In the genomic region with DNA sequence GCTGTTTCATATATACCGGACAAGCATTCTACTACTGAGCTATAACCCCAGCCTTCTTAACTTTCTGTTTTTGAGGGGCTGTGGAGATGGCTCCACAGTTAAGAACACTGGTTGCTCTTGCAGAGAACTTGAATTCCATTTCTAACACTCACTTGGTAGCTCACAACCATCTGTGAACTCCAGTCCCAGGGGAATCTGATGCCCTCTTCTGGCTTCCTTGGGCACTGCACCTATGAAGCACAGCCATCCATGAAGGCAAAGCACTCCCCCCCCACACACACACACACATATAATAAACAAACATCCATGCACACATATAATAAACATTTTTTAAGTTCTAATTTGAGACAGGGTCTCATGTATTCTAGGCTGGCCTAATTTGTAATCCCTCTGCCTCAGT, we compare ENCODE assay signal across 9 mouse cellular contexts. TPM values are rescaled to one million over a fixed set of nuclear protein-coding genes. Genes with fewer than 3 reads are reported as not detected.
DNase-seq lines count a peak whose midpoint lies in the region; ATAC-seq and TF ChIP-seq lines count a peak whose summit lies in the region.
"Had no signal": no experiment of that assay in that cellular context is flagged by ENCODE, and none has a peak within 500 bp of the region (broad histone marks: within the 10 kb centered on the region; RNA-seq: fewer than 3 reads in every experiment).

No protein-coding gene starts in this region.

- H3K9ac ChIP-seq in forebrain, postnatal 0 days = no peak overlapping the region
- H3K9ac ChIP-seq in forebrain, embryonic 13.5 days = no peak overlapping the region
- H3K9ac ChIP-seq: limb, embryonic 13.5 days had no signal

- H3K4me1 ChIP-seq in forebrain, postnatal 0 days (ENCODE audit: insufficient read depth) = no peaks in the 10 kb centered on the region
- no peaks in the 10 kb centered on the region for H3K4me1 ChIP-seq in forebrain, embryonic 13.5 days
- peaks cover 5% of the 10 kb centered on the region for H3K4me1 ChIP-seq in embryonic facial prominence, embryonic 10.5 days
- H3K4me1 ChIP-seq: limb, embryonic 13.5 days had no signal

- no peaks in the 10 kb centered on the region for H3K36me3 ChIP-seq in forebrain, postnatal 0 days (ENCODE audit: insufficient read depth)
- no peaks in the 10 kb centered on the region for H3K36me3 ChIP-seq in forebrain, embryonic 13.5 days (ENCODE audit: poor library complexity, severe bottlenecking)
- H3K36me3 ChIP-seq in embryonic facial prominence, embryonic 10.5 days (replicated peaks) = no peaks in the 10 kb centered on the region
- H3K36me3 ChIP-seq: limb, embryonic 13.5 days had no signal

- H3K27me3 ChIP-seq in forebrain, postnatal 0 days (ENCODE audit: insufficient read depth, low read length) = no peaks in the 10 kb centered on the region
- no peaks in the 10 kb centered on the region for H3K27me3 ChIP-seq in forebrain, embryonic 13.5 days
- H3K27me3 ChIP-seq in embryonic facial prominence, embryonic 10.5 days (replicated peaks; ENCODE audit: low read depth, poor library complexity, severe bottlenecking) = no peaks in the 10 kb centered on the region
- H3K27me3 ChIP-seq: limb, embryonic 13.5 days had no signal

- H3K4me2 ChIP-seq in forebrain, postnatal 0 days (ENCODE audit: low read depth) = no peak overlapping the region
- H3K4me2 ChIP-seq in forebrain, embryonic 13.5 days = no peak overlapping the region
- H3K4me2 ChIP-seq: limb, embryonic 13.5 days had no signal

- DNase-seq in forebrain, postnatal 0 days = peak; percentile 75
- peak; percentile 69 for DNase-seq in 3134 (ENCODE audit: extremely low read depth, insufficient read length, low spot score)
- peak; percentile 64 for DNase-seq in R1 (ENCODE audit: low read depth, low spot score)
- DNase-seq in embryonic facial prominence, embryonic 10.5 days (ENCODE audit: low spot score) = peak; percentile 74
- DNase-seq in layer of hippocampus, adult 11-12 months (ENCODE audit: low spot score) = peak; percentile 83
- DNase-seq in spleen, postnatal 4 days (ENCODE audit: low spot score in 2 of 2) = peak; percentile 74 to 87

- no peaks in the 10 kb centered on the region for H3K9me3 ChIP-seq in forebrain, postnatal 0 days (ENCODE audit: low read length)
- no peaks in the 10 kb centered on the region for H3K9me3 ChIP-seq in forebrain, embryonic 13.5 days (replicated peaks)
- no peaks in the 10 kb centered on the region for H3K9me3 ChIP-seq in embryonic facial prominence, embryonic 10.5 days
- H3K9me3 ChIP-seq: limb, embryonic 13.5 days had no signal

- H3K27ac ChIP-seq in forebrain, postnatal 0 days (ENCODE audit: low read depth, low read length) = no peak overlapping the region
- H3K27ac ChIP-seq in forebrain, embryonic 13.5 days = no peak overlapping the region
- no peak overlapping the region for H3K27ac ChIP-seq in embryonic facial prominence, embryonic 10.5 days (replicated peaks)
- H3K27ac ChIP-seq: limb, embryonic 13.5 days had no signal

- no peak overlapping the region for H3K4me3 ChIP-seq in forebrain, postnatal 0 days (ENCODE audit: low read depth, low read length)
- H3K4me3 ChIP-seq in forebrain, embryonic 13.5 days = no peak overlapping the region
- H3K4me3 ChIP-seq in embryonic facial prominence, embryonic 10.5 days = no peak overlapping the region
- H3K4me3 ChIP-seq: limb, embryonic 13.5 days had no signal

- ATAC-seq in forebrain, postnatal 0 days = 0 out of 2 replicates have a peak, but pooled peaks have one; percentile 28
- ATAC-seq in forebrain, embryonic 13.5 days = no peak
- peak; percentile 81 for ATAC-seq in megakaryocyte, adult 5-6 weeks (ENCODE audit: poor library complexity, severe bottlenecking)

- 93% methylated on average over 1 of the region's 1 CpGs for WGBS in forebrain, postnatal 0 days
- 93% methylated on average over 1 of the region's 1 CpGs for WGBS in forebrain, embryonic 13.5 days
- whole genome bisulfite sequencing in embryonic facial prominence, embryonic 10.5 days = 95% methylated on average over 1 of the region's 1 CpGs

- peak; percentile 74 for TF ChIP-seq CTCF in forebrain, postnatal 0 days (IDR thresholded peaks at IDR 0.05; ENCODE audit: low read depth)

RNA-seq across cellular contexts. Expression of a gene that starts 20.0 kb away (rescaled TPM):
- total RNA-seq in forebrain, postnatal 0 days (2014; rRNA removed) = 23.9 and 24.6 TPM in 2 replicates
- 16.1 and 16.2 TPM in 2 replicates for polyA plus RNA-seq in forebrain, postnatal 0 days (2015; fragmentation: Nextera tagmentation; extraction: Ambion mirVana)
- 15.0 and 17.3 TPM in 2 replicates for polyA plus RNA-seq in forebrain, embryonic 13.5 days (2015; fragmentation: Nextera tagmentation; extraction: Ambion mirVana)
- polyA plus RNA-seq in embryonic facial prominence, embryonic 10.5 days (2016; fragmentation: Nextera tagmentation; extraction: Ambion mirVana) = 18.5 and 19.3 TPM in 2 replicates
- total RNA-seq in megakaryocyte, adult 5-6 weeks (2015) = 5.9 and 6.0 TPM in 2 replicates
- total RNA-seq in megakaryocyte, adult 5-6 weeks (2017) = 4.3 and 7.0 TPM in 2 replicates

RNA-seq across cellular contexts. Expression of a gene that starts 22.3 kb away (rescaled TPM):
- total RNA-seq in forebrain, postnatal 0 days (2014; rRNA removed) = 43.5 and 52.3 TPM in 2 replicates
- 47.6 and 65.8 TPM in 2 replicates for polyA plus RNA-seq in forebrain, postnatal 0 days (2015; fragmentation: Nextera tagmentation; extraction: Ambion mirVana)
- 54.3 and 61.7 TPM in 2 replicates for polyA plus RNA-seq in forebrain, embryonic 13.5 days (2015; fragmentation: Nextera tagmentation; extraction: Ambion mirVana)
- 30.6 and 30.7 TPM in 2 replicates for polyA plus RNA-seq in embryonic facial prominence, embryonic 10.5 days (2016; fragmentation: Nextera tagmentation; extraction: Ambion mirVana)
- total RNA-seq in megakaryocyte, adult 5-6 weeks (2015) = 26.8 and 28.8 TPM in 2 replicates
- 19.4 and 20.7 TPM in 2 replicates for total RNA-seq in megakaryocyte, adult 5-6 weeks (2017)

RNA-seq across cellular contexts. Expression of a gene that starts 43.0 kb away (rescaled TPM):
- total RNA-seq in forebrain, postnatal 0 days (2014; rRNA removed) = not detected in 2 replicates
- 0.06 and 0.10 TPM in 2 replicates for polyA plus RNA-seq in forebrain, postnatal 0 days (2015; fragmentation: Nextera tagmentation; extraction: Ambion mirVana)
- 0.29 and 0.40 TPM in 2 replicates for polyA plus RNA-seq in forebrain, embryonic 13.5 days (2015; fragmentation: Nextera tagmentation; extraction: Ambion mirVana)
- 0.06 and 0.26 TPM in 2 replicates for polyA plus RNA-seq in embryonic facial prominence, embryonic 10.5 days (2016; fragmentation: Nextera tagmentation; extraction: Ambion mirVana)
- total RNA-seq in megakaryocyte, adult 5-6 weeks (2015) = 2.5 and 3.3 TPM in 2 replicates
- 3.2 and 3.7 TPM in 2 replicates for total RNA-seq in megakaryocyte, adult 5-6 weeks (2017)
